Mouse (Mus musculus): ENCODE data around the gene Gm49369.
"Not testable (repeated sequence)": the region's sequence is repeated elsewhere in the genome, so short reads cannot be mapped to it uniquely, and the experiment has no call there.

Gm49369 gene

DNA sequence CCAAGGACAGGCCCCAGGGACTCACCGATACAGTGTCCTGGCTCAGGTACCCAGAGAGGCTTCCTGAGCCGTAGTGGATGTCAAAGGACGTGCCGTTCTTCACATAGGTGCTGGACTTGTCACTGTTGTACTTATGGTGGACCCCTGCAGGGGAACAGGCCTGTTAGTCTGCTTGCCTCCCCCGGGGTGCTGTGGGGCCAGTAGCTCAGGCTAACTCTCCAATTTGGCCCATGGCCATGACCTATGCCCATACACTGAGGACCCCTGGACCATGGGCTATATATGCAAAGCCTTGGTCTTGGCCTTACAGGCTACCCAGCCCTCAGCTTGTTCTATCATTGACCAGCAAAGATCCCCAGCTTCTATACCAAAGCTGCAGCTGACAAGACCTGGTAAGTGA, at the start of gene Gm49369:
Gm49369 (minus strand) TSS at position 101 of the 400 bp plus-strand sequence.
- DNase-seq, result no peak

DNA sequence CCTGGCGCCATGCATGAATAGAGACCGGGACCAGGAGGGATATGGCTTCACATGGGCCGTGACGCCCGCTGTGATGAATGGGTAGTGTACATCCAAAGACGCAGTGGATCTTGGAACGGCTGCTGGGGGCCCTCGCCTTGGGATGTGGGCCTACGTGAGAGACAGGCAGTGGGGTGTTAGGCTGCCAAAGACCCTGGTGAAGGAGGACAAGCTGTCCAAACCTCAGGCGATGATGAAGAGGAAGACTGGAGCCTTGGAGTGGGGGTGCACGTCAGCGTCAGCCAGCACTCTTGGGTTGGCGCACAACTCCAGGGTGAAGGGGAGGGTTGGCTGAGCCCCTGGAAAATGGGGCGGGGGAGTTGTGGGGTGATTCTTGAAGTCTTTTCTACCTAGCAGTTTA, 48.6 kb upstream of the Gm49369 start:
- no peak for DNase-seq

DNA sequence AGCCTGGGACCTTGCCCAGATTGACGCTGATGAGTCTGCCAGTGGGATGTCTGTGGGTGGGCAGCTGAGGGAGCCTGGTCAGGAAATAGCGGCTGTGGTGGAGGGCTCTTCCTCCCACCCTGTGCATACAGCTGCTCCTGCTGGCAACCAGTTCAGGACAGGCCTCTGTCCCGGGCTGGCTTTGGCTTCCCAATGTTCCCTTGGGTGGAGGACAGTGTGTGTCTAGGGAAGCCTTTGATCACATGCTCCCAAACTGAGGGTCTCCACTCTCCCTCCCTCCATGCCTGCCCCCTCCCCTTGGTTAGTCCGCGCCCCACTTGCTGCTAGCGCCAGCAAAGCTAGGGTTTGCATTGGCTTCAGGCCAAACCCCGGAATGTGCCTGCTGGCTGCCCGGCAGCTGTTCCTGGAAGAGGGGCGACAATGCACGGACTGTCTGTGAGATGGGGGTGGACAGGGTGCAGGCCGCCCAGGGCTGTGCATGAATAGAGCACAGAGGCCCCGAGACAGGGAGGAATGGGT, 47.8 kb upstream of the Gm49369 start:
- DNase-seq, result no peak

DNA sequence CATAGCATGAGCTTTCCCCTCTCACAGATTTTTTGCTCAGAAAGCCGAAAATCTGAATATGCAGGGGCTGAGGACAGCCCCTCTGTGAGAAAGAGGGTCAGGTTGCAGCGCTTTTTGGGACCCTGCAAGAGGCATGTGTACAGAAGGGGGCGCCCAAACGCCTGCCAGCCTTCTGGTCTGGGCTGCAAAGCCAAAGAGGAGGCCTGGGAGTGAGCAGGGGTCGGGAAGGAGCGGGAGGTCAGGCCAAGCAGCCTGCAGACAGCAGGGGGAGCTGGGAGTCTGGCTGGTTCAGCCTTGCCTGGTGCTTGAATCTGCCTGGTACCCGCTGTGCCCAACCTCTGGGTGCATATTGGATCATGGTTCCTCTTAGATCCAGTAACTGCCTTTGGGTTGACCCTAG, 45.7 kb upstream of the Gm49369 start:
- DNase-seq, result no peak

DNA sequence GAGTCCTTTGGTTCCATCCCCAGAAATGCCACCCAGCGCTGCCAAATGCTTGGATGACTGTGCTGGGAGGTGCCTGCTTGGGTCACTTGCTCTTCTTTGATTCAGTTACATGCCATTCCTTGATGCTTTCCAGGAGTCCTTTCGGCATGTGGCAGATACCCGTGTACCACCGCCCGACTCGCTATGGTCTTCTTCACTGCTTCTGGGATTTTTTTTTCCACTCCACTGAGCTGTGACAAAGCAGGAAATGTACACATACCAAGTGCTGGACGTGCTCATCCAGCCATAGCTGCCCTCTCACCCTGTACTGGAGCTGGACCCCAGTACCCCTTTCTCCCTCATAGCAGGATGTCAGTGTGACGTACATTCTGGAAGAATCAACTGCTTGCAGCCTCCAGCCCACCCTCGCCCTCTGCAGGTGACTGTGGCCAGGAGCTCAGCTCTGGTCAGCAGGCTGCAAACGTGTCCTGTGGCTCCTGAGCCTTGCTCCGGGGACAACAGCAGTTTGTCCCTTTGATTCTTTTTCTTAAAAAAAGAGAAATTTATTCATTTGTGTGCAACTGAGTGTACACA, 43.3 kb upstream of the Gm49369 start:
- DNase-seq, result no peak

DNA sequence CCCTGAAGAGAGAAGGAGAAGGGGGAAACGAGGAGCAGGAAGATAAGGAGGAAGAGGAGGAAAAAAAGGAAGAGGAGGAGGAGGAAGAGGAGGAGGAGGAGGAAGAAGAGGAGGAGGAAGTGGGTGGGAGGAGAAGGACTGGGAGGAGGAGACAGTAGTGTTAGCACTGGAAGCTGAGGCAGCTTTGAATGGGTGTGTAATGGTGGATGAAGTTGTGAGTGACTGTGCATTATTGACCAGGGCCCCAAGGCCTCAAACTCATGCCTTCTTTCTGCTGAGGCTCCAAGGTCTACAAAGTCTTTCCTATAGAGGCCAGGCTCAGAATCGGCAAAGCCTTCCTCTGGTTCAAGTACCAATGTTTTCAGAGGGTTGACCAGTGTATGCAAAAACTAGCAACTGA, 39.4 kb upstream of the Gm49369 start:
- DNase-seq, result no peak

DNA sequence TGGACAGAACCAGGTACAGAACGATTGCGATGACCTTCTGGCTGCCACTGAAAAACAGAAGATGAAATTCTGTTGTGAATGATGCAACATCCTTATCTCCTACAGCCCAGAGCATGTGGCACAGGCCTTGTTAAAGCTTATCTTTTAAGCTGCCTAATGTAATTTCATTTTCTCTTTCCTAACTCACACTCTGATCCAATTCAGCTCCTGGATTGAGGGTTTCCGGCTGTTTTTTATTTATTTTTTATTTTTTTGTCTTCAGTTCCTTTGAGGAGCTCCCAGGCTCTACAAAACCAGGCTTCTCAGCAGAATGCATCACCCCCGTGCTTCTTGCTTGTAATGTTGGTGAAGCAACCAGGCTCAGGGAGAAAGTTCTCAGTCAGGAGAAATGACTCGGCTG, 37.4 kb upstream of the Gm49369 start:
- DNase-seq, result no peak

DNA sequence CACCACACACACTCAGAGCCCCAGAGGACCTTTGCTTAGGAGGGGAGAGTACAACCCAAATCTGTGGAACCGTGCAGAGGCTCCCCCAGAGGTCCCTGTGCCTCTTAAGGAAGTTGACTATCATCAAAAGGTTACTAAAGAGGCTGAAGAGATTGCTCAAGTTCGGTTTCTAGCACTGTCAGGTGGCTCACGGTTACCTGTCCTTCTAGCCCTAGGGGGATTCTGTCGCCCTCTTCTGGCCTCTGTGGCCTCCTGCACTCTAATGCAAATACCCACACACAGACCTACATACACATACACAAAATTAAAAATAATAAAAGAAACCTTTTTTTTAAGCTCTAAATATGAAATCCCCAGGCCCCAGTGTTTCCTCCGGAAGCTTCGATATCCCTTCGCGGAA, 36.2 kb upstream of the Gm49369 start:
- no peak for DNase-seq

DNA sequence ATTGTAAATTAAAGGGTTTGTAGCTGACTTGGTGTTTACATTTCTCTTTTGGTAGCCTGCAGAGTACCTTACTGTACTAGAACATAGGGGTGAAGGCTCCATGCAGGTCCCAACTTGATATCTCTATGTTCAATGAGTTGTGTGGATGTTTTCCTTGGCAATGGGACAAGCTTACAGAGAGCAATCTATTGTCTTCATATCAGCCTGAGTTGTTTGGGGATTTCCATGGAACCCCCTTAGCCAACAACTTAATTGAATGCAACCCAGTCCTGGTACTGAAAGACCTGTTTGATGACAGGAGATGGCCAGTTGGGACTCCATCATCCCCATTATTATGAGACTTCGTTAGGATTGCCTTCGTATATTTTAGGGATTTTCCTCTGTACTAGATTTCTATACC, 35.6 kb upstream of the Gm49369 start:
- no peak for DNase-seq

DNA sequence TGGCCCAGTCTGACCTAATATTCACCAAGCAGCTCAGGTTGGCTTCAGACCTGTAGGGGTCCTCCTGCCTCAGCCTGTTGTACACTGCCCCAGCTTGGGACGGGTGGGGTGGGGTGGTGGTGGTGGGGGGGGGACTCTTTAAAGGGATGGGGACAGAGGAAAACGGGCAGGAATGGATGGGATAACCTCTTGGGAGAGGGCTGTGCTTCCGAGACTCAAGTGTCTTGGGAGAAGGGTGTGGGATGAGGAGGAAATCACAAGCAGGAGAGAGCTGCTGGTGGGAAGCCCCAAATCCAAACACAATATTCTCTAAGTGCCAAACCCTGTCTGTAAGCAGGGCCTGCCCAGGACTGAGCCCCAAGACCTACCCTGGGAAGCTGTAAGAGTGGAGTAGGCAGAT, 33.8 kb upstream of the Gm49369 start:
- no peak for DNase-seq

DNA sequence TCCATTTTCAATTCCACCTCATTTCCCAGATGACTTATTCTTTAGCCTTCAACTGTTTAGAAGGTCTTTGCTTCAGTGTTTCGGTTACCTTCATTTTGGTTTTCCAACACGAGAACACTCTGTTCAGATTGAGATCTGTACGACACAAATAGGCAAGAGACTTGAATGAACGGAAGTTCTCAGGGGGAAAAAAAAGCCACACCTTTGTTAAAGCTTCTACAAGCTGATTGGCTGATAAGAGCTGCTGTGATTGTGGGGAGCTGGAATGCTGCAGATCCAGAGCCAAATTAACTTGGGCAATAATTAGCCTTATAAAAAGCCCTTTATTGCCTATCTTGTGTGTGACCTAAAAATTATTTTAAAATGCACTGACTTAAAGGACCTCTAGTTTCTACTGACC, 32.8 kb upstream of the Gm49369 start:
- DNase-seq, result no peak

DNA sequence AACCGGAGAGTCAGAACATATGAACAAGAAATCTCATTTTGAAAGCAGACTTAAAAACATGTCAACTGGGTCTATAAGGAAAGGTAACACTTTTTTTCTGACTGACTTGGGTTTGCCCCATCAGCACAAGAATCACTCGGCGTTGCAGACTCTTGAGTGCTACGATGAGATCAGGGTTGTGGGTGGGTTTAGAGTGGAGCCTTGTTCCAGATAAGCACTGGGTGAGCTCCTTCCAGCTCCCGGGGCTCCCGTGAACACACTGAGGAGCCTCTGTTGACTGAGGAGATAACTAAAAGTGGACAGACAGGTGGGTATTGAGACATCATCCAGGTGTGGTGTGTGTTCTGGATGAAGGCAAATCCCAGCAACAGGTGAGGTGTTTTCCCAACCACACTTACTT, 30.8 kb upstream of the Gm49369 start:
- DNase-seq, result no peak

DNA sequence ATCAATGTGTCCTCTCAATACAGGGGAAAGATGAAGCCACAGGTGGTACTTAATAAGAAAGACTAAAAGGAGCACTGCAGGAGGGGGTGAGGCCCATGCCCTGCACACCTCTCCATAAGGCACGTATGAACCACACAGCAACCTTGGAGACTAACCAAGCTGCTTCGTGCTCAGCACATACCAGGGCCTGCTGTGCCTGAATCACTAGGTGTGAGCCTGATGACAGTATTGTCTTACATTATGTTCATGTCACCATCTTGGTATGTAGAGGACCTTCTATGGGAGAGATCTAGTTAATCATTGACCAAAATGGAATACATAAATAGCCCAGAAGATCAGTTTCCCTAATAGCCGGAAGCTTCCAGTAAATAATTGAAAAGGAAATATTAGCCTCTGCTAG, 27.1 kb upstream of the Gm49369 start:
- no peak for DNase-seq

DNA sequence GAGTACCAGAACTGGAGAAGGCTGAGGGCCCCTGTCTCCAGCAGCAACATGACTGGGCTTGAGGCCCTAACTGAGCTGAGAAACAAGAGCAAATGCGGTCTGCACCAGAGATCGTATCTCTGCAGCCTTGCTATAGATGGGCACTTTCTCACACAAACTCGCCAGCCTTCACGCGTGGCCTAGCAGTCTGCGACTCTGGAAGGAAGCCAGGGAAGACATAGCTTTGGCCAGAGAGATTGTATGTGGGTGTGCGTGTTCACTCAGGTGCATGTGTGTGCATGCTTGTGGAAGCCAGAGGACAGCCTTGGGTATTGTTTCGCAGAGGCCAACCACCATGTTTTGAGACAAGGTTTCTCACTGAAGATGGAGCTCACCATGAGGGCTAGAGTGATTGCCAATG, 26.2 kb upstream of the Gm49369 start:
- DNase-seq, result no peak

DNA sequence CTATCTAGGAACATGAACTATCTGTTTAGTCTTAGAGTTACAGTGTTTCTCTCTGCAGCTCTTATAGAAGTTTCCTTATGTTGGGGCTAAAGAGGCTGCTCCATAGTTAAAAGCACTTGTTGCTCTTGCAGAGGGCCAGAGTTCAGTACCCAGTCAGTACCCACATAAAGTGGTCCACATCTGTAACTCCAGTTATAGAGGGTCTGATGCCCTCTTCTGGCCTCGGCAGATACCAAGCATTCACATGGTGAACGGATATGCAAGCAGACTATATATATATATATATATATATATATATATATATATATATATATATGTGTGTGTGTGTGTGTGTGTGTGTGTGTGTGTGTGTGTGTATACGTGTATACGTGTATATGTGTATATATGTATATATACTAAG, 25.5 kb upstream of the Gm49369 start:
- DNase-seq, result no peak

DNA sequence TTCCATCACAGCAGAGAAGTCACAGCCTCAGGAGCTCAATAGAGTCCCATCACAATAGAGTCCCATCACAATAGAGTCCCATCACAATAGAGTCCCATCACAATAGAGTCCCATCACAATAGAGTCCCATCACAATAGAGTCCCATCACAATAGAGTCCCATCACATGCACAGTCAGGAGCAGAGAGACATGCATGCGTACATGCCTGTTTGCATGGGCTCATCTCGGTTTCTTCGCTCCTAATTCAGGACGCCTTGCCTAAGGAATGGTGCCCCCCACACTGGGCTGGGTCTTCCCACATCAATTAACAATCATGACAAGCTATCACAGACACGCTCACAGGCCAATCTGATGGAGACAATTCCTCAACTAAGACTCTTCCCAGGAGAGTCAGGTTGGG, 22.7 kb upstream of the Gm49369 start:
- DNase-seq, result not testable (repeated sequence)

DNA sequence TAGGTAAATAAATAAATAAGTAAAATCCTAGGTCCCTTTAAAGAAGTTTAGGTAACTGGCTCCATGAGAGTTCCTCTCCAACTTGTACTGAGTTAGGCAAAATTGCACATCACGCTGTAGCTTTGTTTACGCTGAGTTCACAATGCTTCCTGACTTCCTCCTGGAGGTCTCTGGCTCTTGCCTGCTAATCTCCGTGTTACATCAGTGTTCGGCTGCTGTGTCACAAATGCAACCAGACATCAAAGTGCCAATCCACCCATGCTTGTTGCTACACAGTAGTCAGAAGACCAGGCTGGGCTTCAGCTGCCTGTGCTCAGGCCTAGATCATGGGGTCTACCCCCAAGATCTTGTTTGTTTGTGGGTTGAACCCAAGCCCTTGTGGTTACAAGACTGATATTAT, 21.1 kb upstream of the Gm49369 start:
- no peak for DNase-seq

DNA sequence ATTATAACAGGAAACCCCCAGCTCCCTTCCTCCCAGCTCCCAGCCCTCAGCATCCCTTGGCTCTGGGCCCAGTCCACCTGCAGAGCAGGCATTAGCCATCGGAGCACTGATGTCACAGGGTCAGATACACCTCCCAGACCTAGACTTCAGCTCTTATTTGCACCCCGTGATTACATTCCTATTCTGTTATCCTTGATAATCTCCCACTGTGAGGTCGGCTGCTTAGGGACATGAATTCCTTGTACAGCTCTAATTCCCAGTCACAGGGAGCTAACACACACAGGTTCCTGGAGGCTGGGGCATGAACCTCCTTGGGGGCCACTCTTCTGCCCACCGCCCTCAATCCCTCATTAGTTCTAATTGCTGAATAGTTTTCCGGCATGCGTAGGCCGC, 18.3 kb upstream of the Gm49369 start:
- DNase-seq, result no peak

DNA sequence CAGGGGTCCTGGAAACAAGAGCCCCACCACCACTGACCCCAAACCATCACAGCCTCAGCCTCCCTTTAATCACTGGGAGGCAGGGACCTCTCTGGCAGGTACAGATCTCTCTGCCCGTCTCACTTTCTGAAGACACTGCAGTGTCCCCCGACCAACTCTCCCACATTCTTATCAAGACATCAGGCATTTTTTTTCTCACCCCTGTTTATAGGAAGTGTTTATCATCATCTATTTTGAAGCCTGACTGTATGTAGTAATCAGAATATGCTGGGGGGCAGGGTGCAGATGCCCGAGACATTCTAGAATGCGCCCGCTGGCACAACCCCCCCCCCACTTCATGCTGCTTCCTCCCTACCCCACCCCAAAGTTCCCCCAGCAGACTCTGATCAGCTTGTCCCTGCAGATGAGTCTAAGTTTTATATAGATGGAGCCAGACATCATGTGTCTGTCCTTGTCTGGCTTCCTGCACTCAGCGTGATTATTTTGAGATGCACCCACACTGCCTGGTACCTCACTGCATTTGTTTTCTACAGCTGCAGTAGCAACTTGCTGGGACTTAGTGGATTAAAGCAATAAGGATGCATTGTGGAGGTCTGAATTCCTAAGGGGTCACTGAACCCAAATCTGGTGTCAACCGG, 17.8 kb upstream of the Gm49369 start:
- DNase-seq, result peak; percentile 57

DNA sequence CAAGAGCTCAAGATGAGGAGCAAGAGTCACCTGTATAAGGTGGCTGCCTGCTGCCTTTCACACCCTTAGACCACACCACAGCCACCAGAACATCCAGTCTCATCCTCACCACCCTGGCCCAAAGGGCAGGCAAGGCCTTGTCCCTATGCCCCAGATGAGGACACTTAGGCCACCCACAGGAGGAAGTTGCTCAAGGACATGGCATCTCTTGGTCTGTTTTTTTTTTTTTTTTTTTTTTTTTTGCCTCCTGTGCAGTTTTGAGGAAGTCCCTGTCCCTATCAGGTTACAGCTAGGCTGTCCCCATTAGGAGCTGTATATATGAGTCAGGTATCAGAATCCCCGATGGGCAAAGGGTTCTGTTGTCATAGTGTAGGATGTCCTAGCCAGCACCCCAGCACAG, 16.8 kb upstream of the Gm49369 start:
- no peak for DNase-seq

DNA sequence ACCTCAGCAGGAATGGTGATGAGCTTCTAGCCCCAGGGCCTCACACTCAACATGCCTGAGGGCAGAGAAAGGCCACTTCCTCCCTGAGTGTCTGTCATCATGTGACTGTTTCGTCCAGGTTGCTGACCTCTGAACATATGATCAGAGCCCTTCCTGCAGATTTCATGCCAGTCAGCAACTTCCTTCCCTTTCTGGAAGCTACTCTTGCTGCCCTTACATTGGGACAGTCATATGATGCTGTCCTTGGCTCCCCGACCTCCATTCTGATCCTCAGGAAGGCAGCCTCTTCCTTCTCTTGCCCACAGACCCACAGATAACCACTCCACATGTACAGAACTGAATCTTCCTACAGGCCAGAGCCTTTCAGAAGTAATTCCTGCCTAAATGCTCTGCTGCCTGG, 15.6 kb upstream of the Gm49369 start:
- DNase-seq, result no peak

DNA sequence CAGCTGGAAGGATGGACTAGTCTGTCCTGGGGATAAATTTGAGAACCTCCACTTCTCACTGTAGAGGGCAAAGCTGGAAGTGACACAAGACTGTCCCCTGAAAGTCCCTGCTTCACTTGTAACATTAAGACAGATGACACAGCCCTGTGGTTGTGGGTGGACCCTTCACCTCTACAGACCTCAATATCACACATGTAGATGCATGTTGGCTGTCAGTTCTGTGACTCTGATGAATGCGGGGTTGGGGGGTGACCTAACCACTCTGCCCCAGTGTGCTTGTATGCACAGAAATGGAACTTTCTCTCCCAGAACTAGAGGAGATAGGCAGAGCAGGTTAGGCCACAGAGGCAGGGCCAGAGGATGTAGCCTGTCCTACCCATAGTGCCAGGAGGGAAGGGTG, 14.1 kb upstream of the Gm49369 start:
- no peak for DNase-seq

DNA sequence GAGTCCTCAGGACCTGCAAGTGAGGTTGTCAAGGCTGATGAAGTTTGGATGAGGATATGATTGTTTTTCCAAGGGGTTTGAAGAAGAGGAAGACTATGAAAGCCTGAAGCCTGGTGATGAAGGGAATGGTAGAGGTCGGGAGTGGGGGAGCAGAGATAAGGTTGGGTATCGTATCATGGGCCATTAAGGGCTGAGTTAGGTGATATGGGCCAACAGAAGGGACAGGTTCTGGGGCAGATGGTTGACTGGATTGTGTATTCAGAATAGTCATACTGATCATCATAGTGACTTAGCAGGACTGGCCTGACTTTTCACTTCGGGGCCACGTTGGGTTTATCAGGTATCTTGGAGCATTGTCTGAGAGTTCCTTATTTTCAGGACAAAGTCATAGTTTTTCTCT, 13.0 kb upstream of the Gm49369 start:
- no peak for DNase-seq

DNA sequence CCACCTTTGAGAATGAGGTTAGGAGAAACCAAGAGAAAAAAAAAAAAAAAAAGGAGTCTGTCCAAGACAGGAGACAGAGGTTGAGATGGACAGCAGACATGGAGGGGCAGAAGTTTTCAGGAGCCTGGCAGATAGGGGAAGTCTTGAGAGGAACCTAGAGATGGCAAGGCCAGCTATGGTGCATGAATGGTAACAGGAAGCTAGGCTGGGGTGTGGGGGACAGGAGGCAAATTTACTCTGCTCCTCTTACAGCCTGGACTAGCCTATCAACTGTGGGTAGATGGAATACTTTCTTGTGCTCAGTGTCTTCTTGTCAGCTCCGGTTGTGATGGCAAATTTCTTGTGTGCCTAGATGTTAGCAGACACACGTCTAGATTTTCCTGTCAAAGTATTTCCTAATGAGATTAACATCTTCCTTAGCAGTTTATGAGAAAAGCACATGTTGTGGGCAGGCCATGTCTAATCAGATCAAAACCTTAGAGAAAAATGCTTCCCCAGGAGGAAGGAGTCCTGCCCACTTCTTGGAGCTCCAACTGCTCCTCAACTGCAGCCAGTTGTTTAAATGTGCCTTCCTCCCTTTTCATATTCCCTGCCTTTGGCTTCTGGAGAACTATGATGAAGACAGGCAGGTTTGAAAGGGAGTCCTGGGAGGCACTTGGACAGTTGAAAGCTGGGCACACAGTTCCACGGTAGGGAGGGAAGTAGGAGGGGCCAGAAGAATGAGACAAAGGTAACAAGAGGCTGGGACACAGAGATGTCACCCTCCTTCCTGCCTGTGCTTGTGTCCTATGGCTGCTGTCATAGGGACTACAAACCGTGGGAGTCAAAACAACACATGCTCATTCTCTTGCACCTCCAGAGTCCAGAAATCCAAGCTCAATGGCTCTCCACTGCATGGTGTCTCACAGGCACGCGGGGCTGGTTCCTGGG, 12.1 kb upstream of the Gm49369 start:
- DNase-seq, result no peak
